Mouse (Mus musculus) gastrocnemius, postnatal 4 days (tissue): ENCODE measurements around the gene Macrod1. TPM values are rescaled to one million over a fixed set of nuclear protein-coding genes. Genes with fewer than 3 reads are reported as not detected.

ENCODE experiments used
- DNase-seq, 2 experiments: peaks; one replicate each; pipeline ENCODE4 v3.0.0; 2021 to 2022; ENCODE audit warnings: low spot score in 2 of 2, mixed read lengths in 2 of 2
- total RNA-seq, 2 experiments: library from RNA; stranded (reverse); gene quantifications; 2 replicates each; pipeline ENCODE4 v1.2.3; 2021

Gene Macrod1
- total RNA-seq, 2 experiments from 2014 or later: 233 to 237 TPM

- no peak for DNase-seq
Observed at GRCm38 (mm10) chr19:7136714-7137498, 80.3 kb downstream of the Macrod1 start.

- no peak for DNase-seq
Observed at GRCm38 (mm10) chr19:7138327-7138726, 81.7 kb downstream of the Macrod1 start.

- DNase-seq: no peak
Observed at GRCm38 (mm10) chr19:7139321-7139720, 82.7 kb downstream of the Macrod1 start.

GRCm38 (mm10) chr19:7140373-7140772 is 83.8 kb downstream of the Macrod1 start:
- DNase-seq: no peak

- DNase-seq: no peak
Observed at GRCm38 (mm10) chr19:7140856-7141421, 84.3 kb downstream of the Macrod1 start.

- no peak for DNase-seq
Observed at GRCm38 (mm10) chr19:7142207-7142915, 85.8 kb downstream of the Macrod1 start.

- DNase-seq: peak in 1 of 2 experiments; percentile 67
Observed at GRCm38 (mm10) chr19:7143854-7144253, 87.2 kb downstream of the Macrod1 start.

- no peak for DNase-seq
Observed at GRCm38 (mm10) chr19:7144458-7144857, 87.8 kb downstream of the Macrod1 start.

- DNase-seq: no peak
Observed at GRCm38 (mm10) chr19:7146376-7146775, 89.8 kb downstream of the Macrod1 start.

- DNase-seq: no peak
Observed at GRCm38 (mm10) chr19:7148096-7148495, 91.5 kb downstream of the Macrod1 start.

GRCm38 (mm10) chr19:7148541-7149085 is 92.0 kb downstream of the Macrod1 start:
- DNase-seq: no peak

- DNase-seq: no peak
Observed at GRCm38 (mm10) chr19:7149158-7149685, 92.6 kb downstream of the Macrod1 start.

- no peak for DNase-seq
Observed at GRCm38 (mm10) chr19:7151300-7151926, 94.8 kb downstream of the Macrod1 start.

- DNase-seq: no peak
Observed at GRCm38 (mm10) chr19:7151927-7152653, 95.5 kb downstream of the Macrod1 start.

- DNase-seq: peak in 1 of 2 experiments; percentile 69
Observed at GRCm38 (mm10) chr19:7153232-7153631, 96.6 kb downstream of the Macrod1 start.

GRCm38 (mm10) chr19:7155196-7155595 is 98.6 kb downstream of the Macrod1 start:
- peak in 1 of 2 experiments; percentile 51 for DNase-seq

GRCm38 (mm10) chr19:7157734-7158133 is 101.1 kb downstream of the Macrod1 start:
- no peak for DNase-seq

GRCm38 (mm10) chr19:7160151-7160906 is 103.7 kb downstream of the Macrod1 start:
- no peak for DNase-seq

GRCm38 (mm10) chr19:7161064-7161463 is 104.5 kb downstream of the Macrod1 start:
- no peak for DNase-seq

GRCm38 (mm10) chr19:7164238-7164637 is 107.6 kb downstream of the Macrod1 start:
- no peak for DNase-seq
